Mouse (Mus musculus) brain, embryonic 18.5 days (tissue): ENCODE results near the gene Ptov1.

ENCODE experiments used
- DNase-seq: peaks from one replicate; pipeline ENCODE4 v3.0.0-alpha.2; 2012; ENCODE audit warnings: low read depth, low spot score

The Ptov1 gene

GRCm38 (mm10) chr7:44859896-44860295, 9.7 kb downstream of the Ptov1 start:
- no peak for DNase-seq

GRCm38 (mm10) chr7:44857905-44858304, 11.7 kb downstream of the Ptov1 start:
- no peak for DNase-seq

GRCm38 (mm10) chr7:44857042-44857552, 12.5 kb downstream of the Ptov1 start, which contains the start of gene Pnkp:
TSS of gene Pnkp (plus strand) at chr7:44857139.
- peak; percentile 88 for DNase-seq

GRCm38 (mm10) chr7:44856265-44856916, 13.2 kb downstream of the Ptov1 start:
- DNase-seq = no peak

- no peak for DNase-seq
These were observed 14.6 kb downstream of the Ptov1 start for GRCm38 (mm10) chr7:44855036-44855435.

GRCm38 (mm10) chr7:44854356-44855031, 15.1 kb downstream of the Ptov1 start:
- DNase-seq = no peak

GRCm38 (mm10) chr7:44853596-44854355, 15.8 kb downstream of the Ptov1 start:
- no peak for DNase-seq

GRCm38 (mm10) chr7:44853065-44853464, 16.5 kb downstream of the Ptov1 start:
- DNase-seq = no peak

GRCm38 (mm10) chr7:44852259-44853027, 17.1 kb downstream of the Ptov1 start:
- DNase-seq = no peak

GRCm38 (mm10) chr7:44851625-44852234, 17.9 kb downstream of the Ptov1 start:
- no peak for DNase-seq

- no peak for DNase-seq
These were observed 18.6 kb downstream of the Ptov1 start for GRCm38 (mm10) chr7:44850789-44851624.

GRCm38 (mm10) chr7:44850146-44850545, 19.4 kb downstream of the Ptov1 start:
- DNase-seq = no peak

GRCm38 (mm10) chr7:44849416-44850111, 20.0 kb downstream of the Ptov1 start:
- peak; percentile 96 for DNase-seq

GRCm38 (mm10) chr7:44848561-44849415, 20.8 kb downstream of the Ptov1 start, which contains the start of the genes Akt1s1 and Tbc1d17:
TSS of gene Akt1s1 (plus strand) at chr7:44848991.
TSS of gene Tbc1d17 (minus strand) at chr7:44849079.
- DNase-seq = peak; percentile 99

GRCm38 (mm10) chr7:44847772-44848171, 21.8 kb downstream of the Ptov1 start:
- DNase-seq = no peak

GRCm38 (mm10) chr7:44846804-44847203, 22.8 kb downstream of the Ptov1 start:
- no peak for DNase-seq

GRCm38 (mm10) chr7:44845006-44845405, 24.6 kb downstream of the Ptov1 start:
- DNase-seq = no peak

- DNase-seq = no peak
These were observed 27.6 kb downstream of the Ptov1 start for GRCm38 (mm10) chr7:44841825-44842463.
